Mouse (Mus musculus) midbrain, embryonic 15.5 days (tissue): ENCODE measurements around the gene Ccna1. TPM values are rescaled to one million over a fixed set of nuclear protein-coding genes. Genes with fewer than 3 reads are reported as not detected.

Source experiments
- ATAC-seq: fragments of 200-750 bp; cut with Nextera tagmentation; replicated peaks from 2 replicates; pipeline ENCODE4 v1.8.0; 2017; ENCODE audit warnings: moderate TSS enrichment
- H3K27ac ChIP-seq: fragments of 300-500 bp; sonication (generic); 2 replicates; pipeline ENCODE4 v1.5.1; 2015; ENCODE audit warnings: mild to moderate bottlenecking, inconsistent platforms
- H3K27me3 ChIP-seq: fragments of 300-500 bp; sonication (generic); replicated peaks from 2 replicates; pipeline ENCODE4 v1.6.1; 2015; ENCODE audit warnings: inconsistent platforms
- H3K36me3 ChIP-seq: fragments of 300-500 bp; sonication (generic); replicated peaks from 2 replicates; pipeline ENCODE4 v1.6.1; 2015; ENCODE audit warnings: inconsistent platforms
- H3K4me1 ChIP-seq: fragments of 300-500 bp; sonication (generic); 2 replicates; pipeline ENCODE4 v1.6.1; 2015; ENCODE audit warnings: inconsistent platforms
- H3K4me2 ChIP-seq: fragments of 300-500 bp; sonication (generic); 2 replicates; pipeline ENCODE4 v1.6.1; 2015; ENCODE audit warnings: inconsistent platforms, mild to moderate bottlenecking, moderate library complexity
- H3K4me3 ChIP-seq: fragments of 300-500 bp; sonication (generic); 2 replicates; pipeline ENCODE4 v1.5.1; 2015; ENCODE audit warnings: mild to moderate bottlenecking, inconsistent platforms
- H3K9ac ChIP-seq: fragments of 300-500 bp; sonication (generic); 2 replicates; pipeline ENCODE4 v1.6.1; 2015; ENCODE audit warnings: mild to moderate bottlenecking, inconsistent platforms
- H3K9me3 ChIP-seq: fragments of 300-500 bp; sonication (generic); 2 replicates; pipeline ENCODE4 v1.6.1; 2016; ENCODE audit warnings: inconsistent platforms
- WGBS: fragments of 180-500 bp; shearing (Covaris S2); methylation state at CpG from one replicate; pipeline ENCODE4 v1.1.7; 2015; ENCODE audit warnings: mixed read lengths; 5-methylcytosine and 5-hydroxymethylcytosine counted together
- polyA plus RNA-seq: library from polyadenylated mRNA; unstranded; fragments of >200 nt; fragmentation: Nextera tagmentation; extraction: Ambion mirVana; gene quantifications from 2 replicates; pipeline ENCODE4 v1.2.1, GENCODE M21; 2015

Gene Ccna1
- polyA plus RNA-seq, 1 experiment from 2014 or later, result 2.5 TPM

- no peak for ATAC-seq
Measured at GRCm38 (mm10) chr3:55004036-55004435, 51.3 kb downstream of the Ccna1 start.

GRCm38 (mm10) chr3:55001677-55002076 is 53.6 kb downstream of the Ccna1 start:
- H3K36me3 ChIP-seq, result no peaks in the 10 kb centered on the region
- H3K4me1 ChIP-seq, result no peaks in the 10 kb centered on the region
- no peak overlapping the region for H3K4me2 ChIP-seq
- H3K27ac ChIP-seq, result no peak overlapping the region
- 70% methylated on average over 4 of the region's 4 CpGs for WGBS
- no peak for ATAC-seq
- no peak overlapping the region for H3K4me3 ChIP-seq
- no peaks in the 10 kb centered on the region for H3K9me3 ChIP-seq
- H3K27me3 ChIP-seq, result no peaks in the 10 kb centered on the region
- H3K9ac ChIP-seq, result no peak overlapping the region

More at GRCm38 (mm10) chr3:55004036-55004435, 51.3 kb downstream of the Ccna1 start:
- Histone ChIP-seq H3K27me3 (no peaks in the 10 kb centered on the region), H3K4me1 (no peaks in the 10 kb centered on the region), H3K9ac (no peak overlapping the region), H3K4me2 (no peak overlapping the region), H3K9me3 (no peaks in the 10 kb centered on the region), H3K36me3 (no peaks in the 10 kb centered on the region), H3K27ac (no peak overlapping the region), H3K4me3 (no peak overlapping the region)
- WGBS, result 60% methylated on average over 4 of the region's 4 CpGs

Other genes starting within 250 kb of the Ccna1 start
- 41.9 and 44.1 TPM in 2 replicates for gene Rfxap, start 247.7 kb downstream of the Ccna1 start, polyA plus RNA-seq
- 1.3 and 1.4 TPM in 2 replicates for gene Sertm1, start 139.6 kb downstream of the Ccna1 start, polyA plus RNA-seq
- 15.7 and 15.8 TPM in 2 replicates for gene Spg20, start 56.6 kb upstream of the Ccna1 start, polyA plus RNA-seq
- 0.05 and 0.08 TPM in 2 replicates for gene Ccdc169, start 81.8 kb upstream of the Ccna1 start, polyA plus RNA-seq
- gene Sohlh2, start 126.5 kb upstream of the Ccna1 start, polyA plus RNA-seq, result 0.06 TPM in 1 of 2 replicates, not detected in the other
- 308 and 336 TPM in 2 replicates for gene Dclk1, start 186.9 kb upstream of the Ccna1 start, polyA plus RNA-seq